Mouse (Mus musculus) kidney, postnatal 14 days (tissue): Measurements from ENCODE around the gene Trim41.
A peak's percentile ranks its signal among the peaks of the same experiment; 100 is the strongest.
"Not testable (repeated sequence)": the region's sequence is repeated elsewhere in the genome, so short reads cannot be mapped to it uniquely, and the experiment has no call there.

ENCODE experiments used
- DNase-seq: peaks from one replicate; pipeline ENCODE4 v3.0.0; 2022; ENCODE audit warnings: mixed read lengths

Gene Trim41

DNA sequence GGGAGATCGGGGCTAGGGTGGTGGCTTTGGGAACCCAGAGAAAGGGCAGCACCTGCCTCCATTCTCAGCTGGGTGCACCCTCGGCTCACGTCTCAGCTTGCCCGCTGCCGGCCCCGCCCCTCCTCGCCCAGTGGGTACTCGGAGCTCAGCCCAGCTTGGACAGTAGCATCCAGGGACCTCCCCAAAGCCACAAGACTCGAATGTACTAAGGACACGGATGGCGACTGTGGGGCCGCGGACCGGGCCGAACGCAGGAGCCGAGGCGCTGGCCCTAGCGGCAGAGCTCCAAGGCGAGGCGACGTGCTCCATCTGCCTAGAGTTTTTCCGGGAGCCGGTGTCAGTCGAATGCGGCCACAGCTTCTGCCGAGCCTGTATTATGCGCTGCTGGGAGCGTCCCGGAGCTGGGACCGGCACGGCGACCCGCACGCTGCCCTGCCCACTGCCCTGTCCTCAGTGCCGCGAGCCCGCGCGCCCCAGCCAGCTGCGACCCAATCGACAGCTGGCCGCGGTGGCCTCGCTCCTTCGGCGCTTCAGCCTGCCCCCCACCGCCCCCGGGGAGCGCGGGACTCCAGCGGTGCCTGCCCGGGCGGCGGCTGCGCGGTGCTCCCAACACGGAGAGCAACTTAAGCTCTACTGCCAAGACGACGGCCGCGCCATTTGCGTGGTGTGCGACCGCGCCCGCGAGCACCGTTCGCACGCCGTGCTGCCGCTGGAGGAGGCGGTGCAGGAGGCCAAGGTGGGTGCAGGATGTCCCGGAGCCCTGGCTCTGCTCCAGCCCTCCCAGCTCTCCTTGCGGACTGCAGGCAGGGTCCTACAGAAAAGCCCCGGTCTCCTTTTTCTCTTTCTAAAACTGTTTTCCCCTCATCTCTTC is 20.4 kb upstream of the Trim41 start:
- DNase-seq: peak; percentile 83

DNA sequence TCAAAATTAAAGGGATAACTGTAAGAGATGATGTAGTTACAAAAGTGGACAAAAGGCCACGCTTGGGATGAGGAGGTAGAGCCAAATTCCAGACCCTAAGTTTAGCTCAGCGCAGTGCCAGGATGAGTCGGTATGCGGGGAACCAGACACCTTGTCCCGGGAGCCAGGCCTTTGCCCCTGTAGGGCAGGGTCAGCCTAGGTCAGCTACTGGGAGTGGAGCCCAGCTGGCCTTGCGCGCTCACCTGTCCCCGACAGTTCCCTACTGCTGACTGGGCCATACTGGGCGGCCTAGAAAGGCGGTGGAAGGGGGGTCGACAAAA is 19.8 kb upstream of the Trim41 start:
- peak; percentile 74 for DNase-seq

DNA sequence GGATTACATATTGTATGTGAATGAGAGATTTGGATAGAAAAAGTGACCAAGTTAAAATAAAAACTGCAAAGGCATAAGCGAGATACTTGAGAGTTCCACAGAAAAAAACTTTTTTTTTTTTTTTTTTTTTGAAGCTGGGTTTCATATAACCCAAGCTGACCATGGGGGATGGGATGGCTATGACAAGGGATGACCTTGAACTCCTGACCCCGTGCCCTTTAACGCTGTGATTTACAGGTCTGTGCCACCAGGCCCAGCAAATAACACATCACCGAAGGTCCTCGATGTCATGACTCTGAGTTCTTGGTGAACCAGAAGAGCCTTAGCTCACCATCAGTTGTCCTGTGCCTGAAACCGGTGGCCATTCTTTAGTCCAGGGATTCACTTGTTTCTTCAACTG is 18.8 kb upstream of the Trim41 start:
- DNase-seq: no peak

GRCm38 (mm10) chr11:48833731-48834639 is 16.8 kb upstream of the Trim41 start:
- DNase-seq: peak; percentile 92

GRCm38 (mm10) chr11:48833078-48833730 is 16.1 kb upstream of the Trim41 start:
- no peak for DNase-seq

DNA sequence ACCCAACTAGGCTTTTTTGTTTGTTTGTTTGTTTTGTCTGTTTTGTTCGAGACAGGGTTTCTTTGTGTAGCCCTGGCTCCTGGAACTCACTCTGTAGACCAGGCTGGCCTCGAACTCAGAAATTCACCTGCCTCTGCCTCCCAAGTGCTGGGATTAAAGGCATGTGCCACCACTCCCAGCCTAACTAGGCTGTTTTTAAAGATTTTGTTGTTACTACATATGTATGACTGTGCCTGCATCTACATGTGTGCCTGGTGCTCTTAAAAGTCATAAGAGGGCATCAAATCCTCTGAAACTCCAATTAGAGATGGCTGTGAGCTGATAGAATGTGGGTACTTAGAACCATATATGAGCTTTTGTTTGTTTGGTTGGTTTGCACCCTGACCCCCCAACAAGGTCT is 14.1 kb upstream of the Trim41 start:
- no peak for DNase-seq

GRCm38 (mm10) chr11:48830279-48830678 is 13.1 kb upstream of the Trim41 start:
- no peak for DNase-seq

DNA sequence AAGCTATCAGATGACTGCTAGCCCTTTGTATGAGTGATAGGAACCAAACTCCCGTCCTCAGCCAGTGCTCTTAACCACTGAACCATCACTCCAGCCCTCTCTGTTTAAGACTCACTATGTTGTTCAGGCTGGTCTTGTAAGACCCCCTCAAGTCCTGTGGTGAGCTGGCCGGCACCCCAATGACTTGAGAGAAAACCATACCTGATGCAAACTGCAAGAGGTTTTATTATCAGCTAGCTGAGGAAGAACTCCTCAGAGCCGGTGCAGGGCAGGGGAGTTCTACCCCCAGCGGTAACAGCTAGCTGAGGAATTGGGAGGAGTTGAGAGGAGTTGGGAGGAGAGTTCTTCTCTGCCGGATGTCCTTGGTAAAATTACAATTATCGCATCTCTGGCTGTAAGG is 10.8 kb upstream of the Trim41 start:
- DNase-seq: no peak

GRCm38 (mm10) chr11:48826752-48827096 is 9.6 kb upstream of the Trim41 start:
- DNase-seq: no peak

DNA sequence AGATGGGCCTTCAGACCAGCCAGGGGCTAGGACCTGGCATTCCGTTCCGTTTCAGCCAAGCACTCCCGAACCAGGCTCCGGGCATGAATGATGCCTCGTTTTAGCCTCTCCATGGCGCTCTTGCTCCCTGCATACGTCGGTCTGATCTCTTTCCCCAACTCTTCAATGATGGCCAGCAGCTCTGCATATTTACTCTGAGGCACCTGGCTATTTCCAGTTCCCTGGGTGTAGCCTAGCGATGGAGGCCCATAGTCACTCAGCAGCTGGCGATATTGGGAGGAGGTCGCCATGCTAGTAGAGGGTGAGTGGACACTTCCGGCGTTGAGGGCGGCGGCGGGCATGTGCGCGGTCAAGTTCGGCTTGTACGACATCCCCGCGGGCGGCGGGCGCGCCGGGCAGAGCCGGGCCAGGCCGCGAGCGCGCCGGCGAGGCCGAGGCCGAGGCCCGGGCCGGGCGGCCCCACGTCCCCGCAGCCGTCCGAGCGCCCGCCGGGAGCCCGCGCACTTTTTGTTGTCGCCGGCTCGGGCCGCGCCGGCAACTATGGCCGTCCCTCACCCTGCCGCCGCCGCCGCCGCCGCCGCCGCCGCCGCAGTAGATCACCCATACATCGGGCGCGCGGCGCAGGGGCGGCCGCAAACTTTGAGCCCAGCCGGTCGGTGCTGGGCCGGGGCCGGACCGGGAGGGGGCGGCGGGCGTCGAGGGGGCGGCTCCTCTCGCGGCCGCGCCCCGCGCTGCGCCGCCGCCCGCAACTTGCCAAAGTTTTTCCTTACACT is 9.0 kb upstream of the Trim41 start, which contains the start of the genes Trim7 and Gm12184:
Gene Trim7 (plus strand): TSS at position 162 of the 773 bp plus-strand sequence.
Gene Gm12184 (minus strand): TSS at position 677 of the 773 bp plus-strand sequence.
- DNase-seq: not testable (repeated sequence)

- no peak for DNase-seq
These were observed 7.2 kb upstream of the Trim41 start for GRCm38 (mm10) chr11:48824311-48824830.

- DNase-seq: peak; percentile 63
These were observed 6.4 kb upstream of the Trim41 start for GRCm38 (mm10) chr11:48823536-48823972.

- DNase-seq: no peak
These were observed 5.8 kb upstream of the Trim41 start for GRCm38 (mm10) chr11:48822768-48823512.

DNA sequence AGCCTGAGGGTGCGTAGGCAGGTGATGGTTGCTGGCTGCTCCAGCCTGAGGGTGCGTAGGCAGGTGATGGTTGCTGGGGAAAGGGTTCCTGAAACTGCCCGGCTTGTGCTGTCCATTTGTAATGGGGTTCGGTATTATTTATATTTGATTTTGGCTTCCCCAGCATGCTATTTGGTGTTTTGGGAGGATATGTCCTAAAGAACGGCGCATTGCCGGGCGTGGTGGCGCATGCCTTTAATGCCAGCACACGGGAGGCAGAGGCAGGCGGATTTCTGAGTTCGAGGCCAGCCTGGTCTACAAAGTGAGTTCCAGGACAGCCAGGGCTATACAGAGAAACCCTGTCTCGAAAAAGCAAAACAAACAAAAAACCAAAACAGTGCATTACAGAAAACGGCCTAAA is 4.1 kb upstream of the Trim41 start:
- not testable (repeated sequence) for DNase-seq

DNA sequence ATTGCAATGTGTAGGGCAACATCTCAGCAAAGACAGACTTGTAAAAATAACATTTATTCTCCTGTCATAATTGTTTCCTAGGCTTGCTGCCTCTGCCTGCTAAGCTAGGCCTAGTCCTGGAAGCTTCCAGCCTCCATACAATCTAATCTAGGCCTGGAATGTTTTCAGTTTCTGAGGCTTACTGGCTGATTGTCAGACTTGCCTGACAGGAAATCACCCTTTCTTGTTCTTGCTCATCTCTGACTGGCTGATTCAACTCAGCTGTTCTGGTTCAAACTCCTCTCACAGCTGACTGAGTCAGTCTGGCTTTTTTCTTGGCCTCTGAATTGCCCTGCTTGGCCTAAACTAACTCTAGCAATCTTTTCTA is 3.1 kb upstream of the Trim41 start:
- DNase-seq: no peak

- no peak for DNase-seq
These were observed 2.6 kb upstream of the Trim41 start for GRCm38 (mm10) chr11:48819614-48820307.

DNA sequence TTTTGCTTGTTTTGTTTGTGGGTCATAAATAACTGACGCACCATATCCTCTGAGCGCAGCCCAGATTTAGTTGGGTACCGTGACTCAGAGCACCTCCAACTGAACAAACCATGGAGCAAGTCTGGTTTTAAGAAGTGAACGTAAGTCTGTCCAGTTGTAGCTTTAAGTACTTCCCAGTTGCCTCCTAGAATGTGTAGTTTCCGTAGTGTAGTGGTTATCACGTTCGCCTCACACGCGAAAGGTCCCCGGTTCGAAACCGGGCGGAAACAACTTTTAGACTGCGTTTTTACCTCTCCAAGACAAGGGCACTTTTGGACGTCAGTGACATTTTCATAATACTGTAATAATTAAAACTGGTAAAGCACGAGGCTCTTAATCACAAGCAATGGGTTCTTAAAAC is 1.2 kb upstream of the Trim41 start:
- peak; percentile 91 for DNase-seq

GRCm38 (mm10) chr11:48817794-48818193 is 641 bp upstream of the Trim41 start:
- DNase-seq: no peak

- DNase-seq: peak; percentile 51
These were observed 822 bp downstream of the Trim41 start for GRCm38 (mm10) chr11:48816281-48816781.

GRCm38 (mm10) chr11:48815851-48816250 is 1.3 kb downstream of the Trim41 start:
- no peak for DNase-seq

GRCm38 (mm10) chr11:48813782-48814181 is 3.4 kb downstream of the Trim41 start:
- no peak for DNase-seq
